Mouse (Mus musculus): ENCODE results near the gene Tmem91. TPM values are rescaled to one million over a fixed set of nuclear protein-coding genes. Genes with fewer than 3 reads are reported as not detected.
"Not testable (repeated sequence)": the region's sequence is repeated elsewhere in the genome, so short reads cannot be mapped to it uniquely, and the experiment has no call there.

The Tmem91 gene
- polyA plus RNA-seq (2012; fragmentation: generic; extraction: Trizol): 0.18 TPM
- long read RNA-seq, experiment 1: 0 reads
- long read RNA-seq, experiment 2: 0 reads

DNA sequence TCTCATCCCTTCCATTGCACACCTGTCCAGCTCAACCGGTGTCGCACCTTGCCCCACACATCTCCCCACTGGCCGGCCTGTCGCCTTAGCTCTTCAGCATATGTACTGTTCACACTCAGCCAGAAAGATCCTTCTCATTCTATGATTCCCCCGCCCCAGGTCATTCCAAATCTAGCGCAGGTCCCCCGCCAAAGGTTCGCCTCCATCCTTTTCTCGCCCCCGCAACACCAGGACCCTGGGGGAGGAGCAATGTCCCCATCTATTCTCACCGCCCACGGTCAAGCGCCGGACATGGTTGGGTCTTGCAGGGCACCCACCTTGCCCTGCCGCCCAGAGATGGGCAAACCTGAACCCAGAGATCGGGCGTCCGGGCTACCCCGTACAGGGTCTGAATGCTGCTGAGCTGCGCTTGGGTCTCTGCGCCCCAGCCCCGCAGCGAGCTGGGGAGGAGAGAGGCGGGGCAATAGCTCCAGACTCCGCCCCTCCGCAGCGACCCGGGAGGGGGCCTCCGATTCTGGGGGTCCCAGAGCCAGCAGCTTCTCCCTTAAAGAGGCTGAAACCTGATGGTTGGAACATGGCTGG, at the start of gene Tmem91:
TSS of gene Tmem91 (minus strand) at position 448 of the 582 bp plus-strand sequence.
- H3K4me3 ChIP-seq (ENCODE audit: insufficient read depth, poor library complexity, severe bottlenecking): no peak within 1 kb of the TSS
- H3K79me3 ChIP-seq (ENCODE audit: low read depth): no peaks in the 10 kb centered on the region
- H3K36me3 ChIP-seq (ENCODE audit: control insufficient read depth, insufficient read depth): no peaks in the 10 kb centered on the region
- H3K27me3 ChIP-seq (ENCODE audit: control insufficient read depth, insufficient read depth, insufficient read length): peaks cover 8% of the 10 kb centered on the region
- H3K79me2 ChIP-seq (ENCODE audit: control insufficient read depth, insufficient read depth): no peaks in the 10 kb centered on the region
- no peak for TF ChIP-seq FOSL1 (IDR thresholded peaks at IDR 0.05; ENCODE audit: insufficient read depth, low read length, poor library complexity, severe bottlenecking)
- TF ChIP-seq CTCF (IDR thresholded peaks at IDR 0.05; ENCODE audit: control insufficient read depth, insufficient read depth, insufficient read length): no peak
- no peak for TF ChIP-seq CEBPB (IDR thresholded peaks at IDR 0.05; ENCODE audit: low read depth)
- TF ChIP-seq MAX (IDR thresholded peaks at IDR 0.05): no peak
- no peak for TF ChIP-seq USF1 (IDR thresholded peaks at IDR 0.05; ENCODE audit: low read depth)
- no peak for TF ChIP-seq MYOD1 (IDR thresholded peaks at IDR 0.05; ENCODE audit: control insufficient read depth, insufficient read length, low read depth)
- TF ChIP-seq MYOG (IDR thresholded peaks at IDR 0.05; ENCODE audit: control insufficient read depth, extremely low read depth, insufficient read length): no peak
- no peak within 1 kb of the TSS for H3ac ChIP-seq (ENCODE audit: control insufficient read depth, insufficient read length, low read depth)

DNA sequence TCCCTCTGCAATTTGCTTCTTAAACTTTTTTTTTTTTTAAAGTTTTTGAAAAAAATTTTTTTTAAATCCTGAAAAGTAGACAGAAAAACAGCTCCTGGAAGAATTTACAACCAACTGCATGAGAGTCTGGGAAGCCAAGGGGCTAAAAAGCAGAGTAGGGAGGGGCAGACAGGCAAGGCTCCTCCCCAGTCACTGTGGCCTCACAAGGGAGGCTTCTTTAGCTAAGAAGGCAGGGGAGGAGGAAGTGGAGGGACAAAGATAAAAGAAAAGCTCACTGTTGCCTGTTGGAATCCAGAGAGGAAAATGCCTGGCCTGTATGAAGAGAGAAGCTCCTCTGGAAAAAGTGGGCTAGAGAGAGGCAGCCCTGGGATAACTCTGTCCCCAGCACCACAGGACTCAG, 46.8 kb upstream of the Tmem91 start:
- H3K79me2 ChIP-seq (ENCODE audit: control insufficient read depth, insufficient read depth): peaks cover 20% of the 10 kb centered on the region
- H3K79me3 ChIP-seq (ENCODE audit: low read depth): peaks cover 15% of the 10 kb centered on the region
- not testable (repeated sequence) for H3K4me3 ChIP-seq (ENCODE audit: insufficient read depth, poor library complexity, severe bottlenecking); H3K27me3 ChIP-seq (ENCODE audit: control insufficient read depth, insufficient read depth, insufficient read length); H3ac ChIP-seq (ENCODE audit: control insufficient read depth, insufficient read length, low read depth)
- H3K36me3 ChIP-seq (ENCODE audit: control insufficient read depth, insufficient read depth): peaks cover 41% of the 10 kb centered on the region

DNA sequence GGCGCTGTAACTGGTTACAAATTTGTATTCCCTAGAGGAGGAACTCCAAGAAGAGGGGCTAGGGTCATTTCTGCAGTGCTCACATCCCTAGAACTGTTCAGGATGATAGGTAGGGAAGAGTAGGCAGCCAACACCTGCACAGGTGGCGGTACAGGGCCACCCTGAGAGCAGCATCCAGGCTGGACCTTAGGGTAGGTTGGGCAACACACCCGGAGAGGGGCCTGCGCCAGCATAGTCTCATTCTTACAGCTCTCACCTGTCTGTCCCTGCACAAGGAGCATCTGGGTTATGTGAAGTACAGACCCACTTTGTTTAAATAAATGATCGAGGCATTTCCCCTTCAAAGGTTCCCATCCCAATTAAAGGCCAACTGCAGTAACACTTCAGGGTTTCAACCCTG, 45.8 kb upstream of the Tmem91 start:
- Histone ChIP-seq H3ac (ENCODE audit: control insufficient read depth, insufficient read length, low read depth) (no peak overlapping the region), H3K27me3 (ENCODE audit: control insufficient read depth, insufficient read depth, insufficient read length) (no peaks in the 10 kb centered on the region), H3K4me3 (ENCODE audit: insufficient read depth, poor library complexity, severe bottlenecking) (no peak overlapping the region), H3K36me3 (ENCODE audit: control insufficient read depth, insufficient read depth) (peaks cover 40% of the 10 kb centered on the region), H3K79me2 (ENCODE audit: control insufficient read depth, insufficient read depth) (peaks cover 30% of the 10 kb centered on the region), H3K79me3 (ENCODE audit: low read depth) (peaks cover 17% of the 10 kb centered on the region)
- TF ChIP-seq MAX (IDR thresholded peaks at IDR 0.05) (no peak), CTCF (IDR thresholded peaks at IDR 0.05; ENCODE audit: control insufficient read depth, insufficient read depth, insufficient read length) (no peak), MYOD1 (IDR thresholded peaks at IDR 0.05; ENCODE audit: control insufficient read depth, insufficient read length, low read depth) (no peak), FOSL1 (IDR thresholded peaks at IDR 0.05; ENCODE audit: insufficient read depth, low read length, poor library complexity, severe bottlenecking) (no peak), MYOG (IDR thresholded peaks at IDR 0.05; ENCODE audit: control insufficient read depth, extremely low read depth, insufficient read length) (no peak), USF1 (IDR thresholded peaks at IDR 0.05; ENCODE audit: low read depth) (no peak), CEBPB (IDR thresholded peaks at IDR 0.05; ENCODE audit: low read depth) (no peak)

GRCm38 (mm10) chr7:25719761-25720610, 45.0 kb upstream of the Tmem91 start:
- peaks cover 17% of the 10 kb centered on the region for H3K79me3 ChIP-seq (ENCODE audit: low read depth)
- H3K79me2 ChIP-seq (ENCODE audit: control insufficient read depth, insufficient read depth): peaks cover 30% of the 10 kb centered on the region
- H3ac ChIP-seq (ENCODE audit: control insufficient read depth, insufficient read length, low read depth): no peak overlapping the region
- peaks cover 46% of the 10 kb centered on the region for H3K36me3 ChIP-seq (ENCODE audit: control insufficient read depth, insufficient read depth)
- H3K27me3 ChIP-seq (ENCODE audit: control insufficient read depth, insufficient read depth, insufficient read length): no peaks in the 10 kb centered on the region
- H3K4me3 ChIP-seq (ENCODE audit: insufficient read depth, poor library complexity, severe bottlenecking): no peak overlapping the region
- TF ChIP-seq MAX (IDR thresholded peaks at IDR 0.05) (no peak), CTCF (IDR thresholded peaks at IDR 0.05; ENCODE audit: control insufficient read depth, insufficient read depth, insufficient read length) (peak; percentile 81)

GRCm38 (mm10) chr7:25718788-25719417, 43.9 kb upstream of the Tmem91 start, which contains the start of gene Ccdc97:
Gene Ccdc97 (minus strand): TSS chr7:25719088.
- H3K4me3 ChIP-seq (ENCODE audit: insufficient read depth, poor library complexity, severe bottlenecking): peak within 1 kb of the TSS; percentile 65
- TF ChIP-seq MAX (IDR thresholded peaks at IDR 0.05): peak; percentile 42
- no peak for TF ChIP-seq CTCF (IDR thresholded peaks at IDR 0.05; ENCODE audit: control insufficient read depth, insufficient read depth, insufficient read length)
- TF ChIP-seq CEBPB (IDR thresholded peaks at IDR 0.05; ENCODE audit: low read depth): peak; percentile 92
- no peak for TF ChIP-seq USF1 (IDR thresholded peaks at IDR 0.05; ENCODE audit: low read depth)
- no peak for TF ChIP-seq MYOD1 (IDR thresholded peaks at IDR 0.05; ENCODE audit: control insufficient read depth, insufficient read length, low read depth)
- no peak for TF ChIP-seq FOSL1 (IDR thresholded peaks at IDR 0.05; ENCODE audit: insufficient read depth, low read length, poor library complexity, severe bottlenecking)
- no peak for TF ChIP-seq MYOG (IDR thresholded peaks at IDR 0.05; ENCODE audit: control insufficient read depth, extremely low read depth, insufficient read length)
- peaks cover 17% of the 10 kb centered on the region for H3K79me3 ChIP-seq (ENCODE audit: low read depth)
- H3K79me2 ChIP-seq (ENCODE audit: control insufficient read depth, insufficient read depth): peaks cover 30% of the 10 kb centered on the region
- H3K36me3 ChIP-seq (ENCODE audit: control insufficient read depth, insufficient read depth): peaks cover 45% of the 10 kb centered on the region
- no peaks in the 10 kb centered on the region for H3K27me3 ChIP-seq (ENCODE audit: control insufficient read depth, insufficient read depth, insufficient read length)
- H3ac ChIP-seq (ENCODE audit: control insufficient read depth, insufficient read length, low read depth): peak within 1 kb of the TSS; percentile 84
